Mouse (Mus musculus) subcutaneous adipose tissue, adult 2 months (tissue): Measurements from ENCODE around the gene Rps6ka4. TPM values are rescaled to one million over a fixed set of nuclear protein-coding genes. Genes with fewer than 3 reads are reported as not detected.

Experiments used
- polyA plus RNA-seq: library from polyadenylated mRNA; depleted of rRNA; stranded (reverse); fragments of >200 nt; gene quantifications from 2 replicates; pipeline ENCODE4 v1.2.3, GENCODE M21; 2012; ENCODE audit warnings: low replicate concordance; rRNA removed

Gene Rps6ka4
- 35.7 and 47.9 TPM in 2 replicates for polyA plus RNA-seq

GRCm38 (mm10) chr19:6840475-6841291, at the start of gene Rps6ka4:
TSS of gene Rps6ka4 (minus strand) at chr19:6840636.

GRCm38 (mm10) chr19:6858031-6858430, 17.6 kb upstream of the Rps6ka4 start, which contains the start of gene Ccdc88b:
TSS of gene Ccdc88b (minus strand) at chr19:6858211.

Other genes with a start within 250 kb of the Rps6ka4 start
- 3.9 and 11.2 TPM in 2 replicates for gene Ccdc88b, start 17.6 kb upstream of the Rps6ka4 start, polyA plus RNA-seq
- 91.6 and 154 TPM in 2 replicates for gene Trmt112, start 69.1 kb upstream of the Rps6ka4 start, polyA plus RNA-seq
- gene Prdx5, start 69.5 kb upstream of the Rps6ka4 start, polyA plus RNA-seq: 149 and 307 TPM in 2 replicates
- 52.6 and 64.4 TPM in 2 replicates for gene Esrra, start 81.2 kb upstream of the Rps6ka4 start, polyA plus RNA-seq
- 0.11 and 2.8 TPM in 2 replicates for gene Catsperz, start 84.7 kb upstream of the Rps6ka4 start, polyA plus RNA-seq
- gene Kcnk4, start 93.9 kb upstream of the Rps6ka4 start, polyA plus RNA-seq: 0.50 TPM in 1 of 2 replicates, not detected in the other
- gene Bad, start 101.2 kb upstream of the Rps6ka4 start, polyA plus RNA-seq: 80.9 and 93.8 TPM in 2 replicates
- gene Gpr137, start 101.8 kb upstream of the Rps6ka4 start, polyA plus RNA-seq: 85.5 and 94.5 TPM in 2 replicates
- gene Ppp1r14b, start 134.3 kb upstream of the Rps6ka4 start, polyA plus RNA-seq: 90.2 and 135 TPM in 2 replicates
- 70.5 and 107 TPM in 2 replicates for gene Plcb3, start 135.8 kb upstream of the Rps6ka4 start, polyA plus RNA-seq
- 50.8 and 52.3 TPM in 2 replicates for gene Fkbp2, start 139.9 kb upstream of the Rps6ka4 start, polyA plus RNA-seq
- gene Vegfb, start 147.0 kb upstream of the Rps6ka4 start, polyA plus RNA-seq: 80.4 and 191 TPM in 2 replicates
- 62.4 and 78.9 TPM in 2 replicates for gene Dnajc4, start 151.9 kb upstream of the Rps6ka4 start, polyA plus RNA-seq
- gene Nudt22, start 155.5 kb upstream of the Rps6ka4 start, polyA plus RNA-seq: 33.0 and 41.1 TPM in 2 replicates
- gene Trpt1, start 155.5 kb upstream of the Rps6ka4 start, polyA plus RNA-seq: 17.9 and 28.2 TPM in 2 replicates
- gene Fermt3, start 178.8 kb upstream of the Rps6ka4 start, polyA plus RNA-seq: 15.6 and 20.8 TPM in 2 replicates
- gene Stip1, start 199.3 kb upstream of the Rps6ka4 start, polyA plus RNA-seq: 43.5 and 72.9 TPM in 2 replicates
- gene Macrod1, start 216.2 kb upstream of the Rps6ka4 start, polyA plus RNA-seq: 29.4 and 43.1 TPM in 2 replicates